Mouse (Mus musculus) embryonic facial prominence, embryonic 15.5 days (tissue): ENCODE measurements around the gene Mdm2. TPM values are rescaled to one million over a fixed set of nuclear protein-coding genes. Genes with fewer than 3 reads are reported as not detected.
"Not testable (repeated sequence)": the region's sequence is repeated elsewhere in the genome, so short reads cannot be mapped to it uniquely, and the experiment has no call there.

Experiments
- ATAC-seq: fragments of 200-750 bp; cut with Nextera tagmentation; 2 replicates; pipeline ENCODE4 v1.8.0; 2017; ENCODE audit warnings: low read depth, moderate TSS enrichment; ENCODE audit not compliant: insufficient number of reproducible peaks, low FRiP score, low TSS enrichment
- H3K27ac ChIP-seq: fragments of 300-500 bp; sonication (generic); replicated peaks from 2 replicates; pipeline ENCODE4 v1.5.1; 2015; ENCODE audit warnings: mild to moderate bottlenecking, inconsistent platforms
- H3K27me3 ChIP-seq: fragments of 300-500 bp; sonication (generic); 2 replicates; pipeline ENCODE4 v1.6.1; 2015; ENCODE audit warnings: inconsistent platforms
- H3K36me3 ChIP-seq: fragments of 300-500 bp; sonication (generic); 2 replicates; pipeline ENCODE4 v1.6.1; 2015; ENCODE audit warnings: mild to moderate bottlenecking, inconsistent platforms
- H3K4me1 ChIP-seq: fragments of 300-500 bp; sonication (generic); 2 replicates; pipeline ENCODE4 v1.6.1; 2015; ENCODE audit warnings: inconsistent platforms
- H3K4me2 ChIP-seq: fragments of 300-500 bp; sonication (generic); replicated peaks from 2 replicates; pipeline ENCODE4 v1.6.1; 2015; ENCODE audit warnings: mild to moderate bottlenecking, inconsistent platforms
- H3K4me3 ChIP-seq: fragments of 300-500 bp; sonication (generic); replicated peaks from 2 replicates; pipeline ENCODE4 v1.5.1; 2015; ENCODE audit warnings: mild to moderate bottlenecking, inconsistent platforms
- H3K9ac ChIP-seq: fragments of 300-500 bp; sonication (generic); 2 replicates; pipeline ENCODE4 v1.6.1; 2015; ENCODE audit warnings: inconsistent platforms
- H3K9me3 ChIP-seq: fragments of 300-500 bp; sonication (generic); replicated peaks from 2 replicates; pipeline ENCODE4 v1.6.1; 2016; ENCODE audit warnings: inconsistent platforms
- WGBS: fragments of 180-500 bp; shearing (Covaris S2); methylation state at CpG from one replicate; pipeline ENCODE4 v1.1.7; 2015; 5-methylcytosine and 5-hydroxymethylcytosine counted together
- polyA plus RNA-seq: library from polyadenylated mRNA; unstranded; fragments of >200 nt; fragmentation: Nextera tagmentation; extraction: Ambion mirVana; gene quantifications from 2 replicates; pipeline ENCODE4 v1.2.1, GENCODE M21; 2015

Mdm2 gene
- polyA plus RNA-seq, result 43.9 and 57.8 TPM in 2 replicates

GRCm38 (mm10) chr10:117710604-117711141 lies at the start of gene Mdm2:
TSS of gene Mdm2 (minus strand) at chr10:117710758.
- H3K9ac ChIP-seq, result peak within 1 kb of the TSS; percentile 99
- peaks cover 12% of the 10 kb centered on the region for H3K36me3 ChIP-seq
- no peaks in the 10 kb centered on the region for H3K9me3 ChIP-seq
- H3K4me3 ChIP-seq, result peak within 1 kb of the TSS; percentile 99
- H3K4me2 ChIP-seq, result peak within 1 kb of the TSS; percentile 59
- under 1% methylated on average over 51 of the region's 52 CpGs for WGBS
- peak within 1 kb of the TSS; percentile 97 for H3K27ac ChIP-seq
- peak; percentile 94 for ATAC-seq
- H3K4me1 ChIP-seq, result peaks cover 15% of the 10 kb centered on the region
- no peaks in the 10 kb centered on the region for H3K27me3 ChIP-seq

GRCm38 (mm10) chr10:117759844-117760630 lies 49.5 kb upstream of the Mdm2 start:
- no peak for ATAC-seq
- peaks cover 94% of the 10 kb centered on the region for H3K36me3 ChIP-seq
- no peaks in the 10 kb centered on the region for H3K9me3 ChIP-seq
- H3K4me2 ChIP-seq, result no peak overlapping the region
- H3K4me1 ChIP-seq, result no peaks in the 10 kb centered on the region
- no peak overlapping the region for H3K27ac ChIP-seq
- no peak overlapping the region for H3K4me3 ChIP-seq
- WGBS, result 94% methylated on average over 10 of the region's 10 CpGs
- no peak overlapping the region for H3K9ac ChIP-seq
- no peaks in the 10 kb centered on the region for H3K27me3 ChIP-seq

- no peak overlapping the region for H3K4me3 ChIP-seq
- no peak overlapping the region for H3K4me2 ChIP-seq
- H3K36me3 ChIP-seq, result peaks cover 92% of the 10 kb centered on the region
- H3K27ac ChIP-seq, result no peak overlapping the region
- ATAC-seq, result no peak
- H3K9ac ChIP-seq, result no peak overlapping the region
- no peaks in the 10 kb centered on the region for H3K9me3 ChIP-seq
- H3K4me1 ChIP-seq, result no peaks in the 10 kb centered on the region
- no peaks in the 10 kb centered on the region for H3K27me3 ChIP-seq
- 91% methylated on average over 18 of the region's 18 CpGs for WGBS
These were observed 48.5 kb upstream of the Mdm2 start for GRCm38 (mm10) chr10:117758749-117759727.

GRCm38 (mm10) chr10:117758344-117758743 lies 47.8 kb upstream of the Mdm2 start:
- H3K36me3 ChIP-seq, result peaks cover 86% of the 10 kb centered on the region

GRCm38 (mm10) chr10:117757796-117758342 lies 47.3 kb upstream of the Mdm2 start:
- Histone ChIP-seq H3K36me3 (peaks cover 88% of the 10 kb centered on the region), H3K9ac (no peak overlapping the region), H3K27ac (no peak overlapping the region), H3K9me3 (no peaks in the 10 kb centered on the region), H3K27me3 (no peaks in the 10 kb centered on the region), H3K4me1 (no peaks in the 10 kb centered on the region), H3K4me2 (no peak overlapping the region), H3K4me3 (no peak overlapping the region)
- no peak for ATAC-seq
- WGBS, result 94% methylated on average over 7 of the region's 7 CpGs

More at GRCm38 (mm10) chr10:117758344-117758743, 47.8 kb upstream of the Mdm2 start:
- H3K9me3 ChIP-seq, ATAC-seq, H3K27me3 ChIP-seq, H3K9ac ChIP-seq, H3K4me2 ChIP-seq, H3K4me3 ChIP-seq, H3K27ac ChIP-seq, H3K4me1 ChIP-seq: not testable (repeated sequence)
- 96% methylated on average over 3 of the region's 3 CpGs for WGBS

GRCm38 (mm10) chr10:117757259-117757658 lies 46.7 kb upstream of the Mdm2 start:
- 90% methylated on average over 1 of the region's 1 CpGs for WGBS
- Histone ChIP-seq H3K4me2 (no peak overlapping the region), H3K4me1 (no peaks in the 10 kb centered on the region), H3K36me3 (peaks cover 83% of the 10 kb centered on the region), H3K4me3 (no peak overlapping the region), H3K27ac (no peak overlapping the region), H3K27me3 (no peaks in the 10 kb centered on the region), H3K9ac (no peak overlapping the region), H3K9me3 (no peaks in the 10 kb centered on the region)
- ATAC-seq, result no peak

GRCm38 (mm10) chr10:117756784-117757183 lies 46.2 kb upstream of the Mdm2 start:
- Histone ChIP-seq H3K4me3 (no peak overlapping the region), H3K36me3 (peaks cover 82% of the 10 kb centered on the region), H3K9me3 (no peaks in the 10 kb centered on the region), H3K27me3 (no peaks in the 10 kb centered on the region), H3K4me1 (no peaks in the 10 kb centered on the region), H3K4me2 (no peak overlapping the region), H3K27ac (no peak overlapping the region), H3K9ac (no peak overlapping the region)
- 95% methylated on average over 5 of the region's 5 CpGs for WGBS
- no peak for ATAC-seq

GRCm38 (mm10) chr10:117755799-117756467 lies 45.4 kb upstream of the Mdm2 start:
- Histone ChIP-seq H3K4me2 (no peak overlapping the region), H3K4me3 (no peak overlapping the region), H3K9ac (no peak overlapping the region), H3K27me3 (no peaks in the 10 kb centered on the region), H3K36me3 (peaks cover 82% of the 10 kb centered on the region), H3K4me1 (no peaks in the 10 kb centered on the region), H3K27ac (no peak overlapping the region), H3K9me3 (no peaks in the 10 kb centered on the region)
- WGBS, result 90% methylated on average over 11 of the region's 11 CpGs
- ATAC-seq, result no peak

GRCm38 (mm10) chr10:117755086-117755798 lies 44.7 kb upstream of the Mdm2 start:
- Histone ChIP-seq H3K4me2 (no peak overlapping the region), H3K9ac (no peak overlapping the region), H3K9me3 (no peaks in the 10 kb centered on the region), H3K36me3 (peaks cover 76% of the 10 kb centered on the region), H3K4me3 (no peak overlapping the region), H3K27me3 (no peaks in the 10 kb centered on the region), H3K27ac (no peak overlapping the region), H3K4me1 (no peaks in the 10 kb centered on the region)
- WGBS, result 86% methylated on average over 13 of the region's 13 CpGs
- no peak for ATAC-seq

GRCm38 (mm10) chr10:117754609-117754940 lies 44.0 kb upstream of the Mdm2 start:
- 95% methylated on average over 7 of the region's 7 CpGs for WGBS
- no peaks in the 10 kb centered on the region for H3K4me1 ChIP-seq
- no peak overlapping the region for H3K27ac ChIP-seq
- H3K4me3 ChIP-seq, result no peak overlapping the region
- H3K27me3 ChIP-seq, result no peaks in the 10 kb centered on the region
- no peak overlapping the region for H3K4me2 ChIP-seq
- H3K9me3 ChIP-seq, result no peaks in the 10 kb centered on the region
- H3K36me3 ChIP-seq, result peaks cover 76% of the 10 kb centered on the region
- no peak overlapping the region for H3K9ac ChIP-seq
- ATAC-seq, result no peak
